Mouse (Mus musculus) neutrophil, adult 59 days (primary cell): ENCODE data around the gene Bcl2. TPM values are rescaled to one million over a fixed set of nuclear protein-coding genes. Genes with fewer than 3 reads are reported as not detected.

ENCODE experiments used
- total RNA-seq, 2 experiments: library from RNA; stranded (reverse); gene quantifications; 1 replicate in 1 of 2; 2 replicates in 1 of 2; pipeline ENCODE4 v1.2.4; 2023

Gene Bcl2
- 1 to 10 TPM; 5.8 to 6.3 TPM for total RNA-seq

GRCm38 (mm10) chr1:106713621-106714529 lies at the start of gene Bcl2:
TSS of gene Bcl2 (minus strand) at chr1:106714274.

GRCm38 (mm10) chr1:106759572-106760435 lies 45.7 kb upstream of the Bcl2 start, which contains the start of gene Kdsr:
TSS of gene Kdsr (minus strand) at chr1:106759727.

Other genes starting within 250 kb of the Bcl2 start
- gene Kdsr, start 45.5 kb upstream of the Bcl2 start, total RNA-seq, result 1 to 10 TPM; 9.3 TPM
- gene Vps4b, start 82.5 kb upstream of the Bcl2 start, total RNA-seq, result 100 to 1,000 TPM; 150 to 173 TPM
- gene Serpinb5, start 146.9 kb upstream of the Bcl2 start, total RNA-seq, result not detected
- under 1 TPM in 1 of 2 experiments, not detected in 1; 0.24 TPM for gene Serpinb12, start 220.2 kb upstream of the Bcl2 start, total RNA-seq